Mouse (Mus musculus) MEL (cell line): ENCODE data around the gene Lsmem1. TPM values are rescaled to one million over a fixed set of nuclear protein-coding genes. Genes with fewer than 3 reads are reported as not detected.

ENCODE experiments used
- DNase-seq: peaks from one replicate; pipeline ENCODE4 v3.0.0; 2011; ENCODE audit warnings: low read depth, low spot score
- H3K27ac ChIP-seq: 2 replicates; pipeline ENCODE4 v1.5.1; 2012; ENCODE audit warnings: low read depth, mild to moderate bottlenecking, control low read depth, low read length, moderate library complexity; ENCODE audit not compliant: control insufficient read depth
- H3K27me3 ChIP-seq, 2 experiments: fragments of 150-350 bp in 1 of 2; sonication (generic) in 1 of 2; 2 replicates each; pipeline ENCODE4 v1.6.1; 2012; ENCODE audit warnings: low read length in 2 of 2, mild to moderate bottlenecking in 2 of 2, improper control_type of control experiment in 1 of 2, moderate library complexity in 1 of 2; ENCODE audit not compliant: insufficient read depth in 2 of 2, control insufficient read depth in 1 of 2
- H3K36me3 ChIP-seq, 2 experiments: 2 replicates each; pipeline ENCODE4 v1.6.1; 2012 to 2014; ENCODE audit warnings: low read length in 2 of 2, improper control_type of control experiment in 1 of 2, inconsistent platforms in 1 of 2, mild to moderate bottlenecking in 1 of 2; ENCODE audit not compliant: insufficient read depth in 2 of 2, control insufficient read depth in 1 of 2
- H3K4me1 ChIP-seq, 2 experiments: fragments of 150-350 bp in 1 of 2; sonication (generic) in 1 of 2; 2 replicates each; pipeline ENCODE4 v1.6.1; 2012; ENCODE audit warnings: low read length in 2 of 2, improper control_type of control experiment in 1 of 2, mild to moderate bottlenecking in 1 of 2; ENCODE audit not compliant: insufficient read depth in 2 of 2, control insufficient read depth in 1 of 2
- H3K4me3 ChIP-seq, 2 experiments: fragments of 150-350 bp in 1 of 2; sonication (generic) in 1 of 2; 2 replicates each; pipeline ENCODE4 v1.5.1; 2012; ENCODE audit warnings: low read depth in 2 of 2, low read length in 2 of 2, mild to moderate bottlenecking in 2 of 2, moderate library complexity in 2 of 2, control low read depth in 1 of 2, improper control_type of control experiment in 1 of 2; ENCODE audit not compliant: control insufficient read depth in 1 of 2, insufficient read depth in 1 of 2
- H3K79me2 ChIP-seq: 2 replicates; pipeline ENCODE4 v1.6.1; 2012; ENCODE audit warnings: mild to moderate bottlenecking, low read length, moderate library complexity; ENCODE audit not compliant: control insufficient read depth, poor library complexity, insufficient read depth
- H3K9ac ChIP-seq: 2 replicates; pipeline ENCODE4 v1.6.1; 2012; ENCODE audit warnings: low read depth, mild to moderate bottlenecking, control low read depth, low read length, moderate library complexity; ENCODE audit not compliant: control insufficient read depth, poor library complexity, severe bottlenecking
- H3K9me3 ChIP-seq: fragments of 150-350 bp; sonication (generic); replicated peaks from 2 replicates; pipeline ENCODE4 v1.6.1; 2012; ENCODE audit warnings: mild to moderate bottlenecking, low read length, improper control_type of control experiment, moderate library complexity; ENCODE audit not compliant: insufficient read depth
- BHLHE40 ChIP-seq: IDR thresholded peaks from 2 replicates; pipeline ENCODE4 v1.6.1; 2012; ENCODE audit warnings: low read depth, mild to moderate bottlenecking, inconsistent platforms, low read length, improper control_type of control experiment, borderline replicate concordance
- CHD1 ChIP-seq: IDR thresholded peaks from 2 replicates; pipeline ENCODE4 v1.6.1; 2012; ENCODE audit warnings: low read depth, mild to moderate bottlenecking, inconsistent platforms, low read length, improper control_type of control experiment
- CTCF ChIP-seq, 3 experiments: IDR thresholded peaks in 2 of 3; conservative IDR thresholded peaks in 1 of 3; 2 replicates each; pipeline ENCODE4 v1.5.1; 2011 to 2012; ENCODE audit warnings: low read length in 3 of 3, low read depth in 2 of 3, mild to moderate bottlenecking in 2 of 3, improper control_type of control experiment in 1 of 3, inconsistent platforms in 1 of 3, mixed read lengths in 1 of 3, moderate library complexity in 1 of 3; ENCODE audit not compliant: control insufficient read depth in 1 of 3, insufficient read depth in 1 of 3, poor library complexity in 1 of 3, severe bottlenecking in 1 of 3
- E2F4 ChIP-seq: IDR thresholded peaks from 2 replicates; pipeline ENCODE4 v1.6.1; 2011; ENCODE audit warnings: low read depth, low read length, improper control_type of control experiment, borderline replicate concordance
- ELF1 ChIP-seq: IDR thresholded peaks from 2 replicates; pipeline ENCODE4 v1.6.1; 2014; ENCODE audit warnings: low read depth, mild to moderate bottlenecking, inconsistent platforms, low read length, improper control_type of control experiment, moderate library complexity
- EP300 ChIP-seq, 2 experiments: IDR thresholded peaks; 2 replicates each; pipeline ENCODE4 v1.6.1; 2011; ENCODE audit warnings: improper control_type of control experiment in 2 of 2, low read length in 2 of 2, low read depth in 1 of 2, mild to moderate bottlenecking in 1 of 2
- ETS1 ChIP-seq: IDR thresholded peaks from 2 replicates; pipeline ENCODE4 v1.6.1; 2012; ENCODE audit warnings: low read depth, mild to moderate bottlenecking, inconsistent platforms, low read length, improper control_type of control experiment, moderate library complexity
- GATA1 ChIP-seq: IDR thresholded peaks from 2 replicates; pipeline ENCODE4 v1.6.1; 2011; ENCODE audit warnings: low read depth, low read length, improper control_type of control experiment
- HCFC1 ChIP-seq: IDR thresholded peaks from 2 replicates; pipeline ENCODE4 v1.6.1; 2012; ENCODE audit warnings: low read depth, mild to moderate bottlenecking, inconsistent platforms, low read length, improper control_type of control experiment, moderate library complexity
- JUND ChIP-seq: IDR thresholded peaks from 2 replicates; pipeline ENCODE4 v1.6.1; 2011; ENCODE audit warnings: low read depth, mild to moderate bottlenecking, improper control_type of control experiment, low read length
- KAT2A ChIP-seq: conservative IDR thresholded peaks from 2 replicates; pipeline ENCODE4 v1.6.1; 2012; ENCODE audit warnings: low read depth, low read length, improper control_type of control experiment, inconsistent platforms
- MAFK ChIP-seq: IDR thresholded peaks from 2 replicates; pipeline ENCODE4 v1.6.1; 2011; ENCODE audit warnings: low read depth, mild to moderate bottlenecking, low read length, improper control_type of control experiment, borderline replicate concordance
- MAX ChIP-seq: IDR thresholded peaks from 2 replicates; pipeline ENCODE4 v1.6.1; 2011; ENCODE audit warnings: low read length, improper control_type of control experiment
- MAZ ChIP-seq: IDR thresholded peaks from 2 replicates; pipeline ENCODE4 v1.6.1; 2012; ENCODE audit warnings: low read depth, mild to moderate bottlenecking, inconsistent platforms, low read length, improper control_type of control experiment
- MEF2A ChIP-seq: IDR thresholded peaks from 2 replicates; pipeline ENCODE4 v1.6.1; 2014; ENCODE audit warnings: low read depth, mild to moderate bottlenecking, inconsistent platforms, low read length, improper control_type of control experiment; ENCODE audit not compliant: poor library complexity, insufficient replicate concordance, severe bottlenecking; ENCODE audit errors: extremely low read depth
- MXI1 ChIP-seq: IDR thresholded peaks from 2 replicates; pipeline ENCODE4 v1.6.1; 2011; ENCODE audit warnings: mild to moderate bottlenecking, low read depth, low read length, improper control_type of control experiment
- MYB ChIP-seq: IDR thresholded peaks from 2 replicates; pipeline ENCODE4 v1.6.1; 2011; ENCODE audit warnings: mild to moderate bottlenecking, low read depth, low read length, improper control_type of control experiment
- MYC ChIP-seq: IDR thresholded peaks from 2 replicates; pipeline ENCODE4 v1.6.1; 2011; ENCODE audit warnings: low read depth, mild to moderate bottlenecking, low read length, improper control_type of control experiment, moderate library complexity
- NELFE ChIP-seq: IDR thresholded peaks from 2 replicates; pipeline ENCODE4 v1.6.1; 2011; ENCODE audit warnings: low read depth, low read length, improper control_type of control experiment
- NRF1 ChIP-seq: IDR thresholded peaks from 2 replicates; pipeline ENCODE4 v1.6.1; 2014; ENCODE audit warnings: low read depth, mild to moderate bottlenecking, inconsistent platforms, low read length, improper control_type of control experiment, moderate library complexity; ENCODE audit not compliant: poor library complexity, insufficient read depth, severe bottlenecking
- POLR2A ChIP-seq, 2 experiments: IDR thresholded peaks; 2 replicates each; pipeline ENCODE4 v1.6.1; 2011 to 2012; ENCODE audit warnings: low read length in 2 of 2, mild to moderate bottlenecking in 2 of 2, control low read depth in 1 of 2, improper control_type of control experiment in 1 of 2, low read depth in 1 of 2, moderate library complexity in 1 of 2; ENCODE audit not compliant: control insufficient read depth in 1 of 2, insufficient read depth in 1 of 2, poor library complexity in 1 of 2
- POLR2AphosphoS2 ChIP-seq: IDR thresholded peaks from 2 replicates; pipeline ENCODE4 v1.6.1; 2011; ENCODE audit warnings: low read length, improper control_type of control experiment
- POLR2AphosphoS5 ChIP-seq: IDR thresholded peaks from 2 replicates; pipeline ENCODE4 v1.6.1; 2012; ENCODE audit warnings: low read depth, borderline replicate concordance, mild to moderate bottlenecking, inconsistent platforms, low read length, moderate library complexity, mixed read lengths
- RAD21 ChIP-seq: IDR thresholded peaks from 2 replicates; pipeline ENCODE4 v1.6.1; 2011; ENCODE audit warnings: mild to moderate bottlenecking, low read depth, low read length, improper control_type of control experiment
- RCOR1 ChIP-seq: IDR thresholded peaks from 2 replicates; pipeline ENCODE4 v1.6.1; 2012; ENCODE audit warnings: low read depth, mild to moderate bottlenecking, inconsistent platforms, low read length, improper control_type of control experiment
- SIN3A ChIP-seq: IDR thresholded peaks from 2 replicates; pipeline ENCODE4 v1.6.1; 2012; ENCODE audit warnings: low read length, improper control_type of control experiment, inconsistent platforms
- SMC3 ChIP-seq: IDR thresholded peaks from 2 replicates; pipeline ENCODE4 v1.6.1; 2011; ENCODE audit warnings: low read depth, low read length, improper control_type of control experiment
- TAL1 ChIP-seq: IDR thresholded peaks from 2 replicates; pipeline ENCODE4 v1.6.1; 2012; ENCODE audit warnings: mild to moderate bottlenecking, inconsistent platforms, low read length, moderate library complexity, mixed read lengths
- TBP ChIP-seq: IDR thresholded peaks from 2 replicates; pipeline ENCODE4 v1.8.0; 2011; ENCODE audit warnings: low read depth, low read length, improper control_type of control experiment
- TCF12 ChIP-seq: IDR thresholded peaks from 2 replicates; pipeline ENCODE4 v1.6.1; 2014; ENCODE audit warnings: low read depth, mild to moderate bottlenecking, inconsistent platforms, low read length, improper control_type of control experiment, moderate library complexity
- UBTF ChIP-seq: IDR thresholded peaks from 2 replicates; pipeline ENCODE4 v1.6.1; 2012; ENCODE audit warnings: low read depth, mild to moderate bottlenecking, inconsistent platforms, low read length, improper control_type of control experiment, moderate library complexity, borderline replicate concordance; ENCODE audit not compliant: insufficient read depth
- USF1 ChIP-seq: IDR thresholded peaks from 2 replicates; pipeline ENCODE4 v1.6.1; 2014; ENCODE audit warnings: low read depth, mild to moderate bottlenecking, inconsistent platforms, low read length, improper control_type of control experiment, moderate library complexity
- USF2 ChIP-seq, 2 experiments: IDR thresholded peaks; 2 replicates each; pipeline ENCODE4 v1.6.1; 2011 to 2012; ENCODE audit warnings: improper control_type of control experiment in 2 of 2, low read length in 2 of 2, borderline replicate concordance in 1 of 2, inconsistent platforms in 1 of 2, low read depth in 1 of 2, mild to moderate bottlenecking in 1 of 2; ENCODE audit not compliant: insufficient read depth in 1 of 2
- ZC3H11A ChIP-seq: IDR thresholded peaks from 2 replicates; pipeline ENCODE4 v1.6.1; 2012; ENCODE audit warnings: low read depth, mild to moderate bottlenecking, inconsistent platforms, low read length, improper control_type of control experiment
- ZKSCAN1 ChIP-seq: IDR thresholded peaks from 2 replicates; pipeline ENCODE4 v1.6.1; 2012; ENCODE audit warnings: low read depth, mild to moderate bottlenecking, inconsistent platforms, low read length, improper control_type of control experiment, moderate library complexity
- ZMIZ1 ChIP-seq: IDR thresholded peaks from 2 replicates; pipeline ENCODE4 v1.6.1; 2012; ENCODE audit warnings: low read depth, mild to moderate bottlenecking, inconsistent platforms, low read length, improper control_type of control experiment, moderate library complexity
- ZNF384 ChIP-seq: IDR thresholded peaks from 2 replicates; pipeline ENCODE4 v1.6.1; 2012; ENCODE audit warnings: low read depth, mild to moderate bottlenecking, inconsistent platforms, low read length, improper control_type of control experiment
- polyA plus RNA-seq, 2 experiments: library from polyadenylated mRNA; stranded (reverse) in 1 of 2; unstranded in 1 of 2; fragments of >175 nt in 1 of 2; fragments of >200 nt in 1 of 2; gene quantifications; 2 replicates each; pipeline versions ENCODE4 v1.2.1 to v1.2.4; 2012; ENCODE audit warnings: low replicate concordance in 2 of 2, low read depth in 1 of 2; ENCODE audit not compliant: insufficient read length in 2 of 2, insufficient read depth in 1 of 2, missing spikeins in 1 of 2
- total RNA-seq: library from RNA; depleted of rRNA; stranded (reverse); fragments of 300-350 nt; gene quantifications from 2 replicates; pipeline ENCODE4 v1.2.3, GENCODE M21; 2012; rRNA removed

The Lsmem1 gene
- total RNA-seq (not detected in 2 replicates), polyA plus RNA-seq (under 1 TPM in 1 of 2 experiments, not detected in 1; 0.14 TPM)

DNA sequence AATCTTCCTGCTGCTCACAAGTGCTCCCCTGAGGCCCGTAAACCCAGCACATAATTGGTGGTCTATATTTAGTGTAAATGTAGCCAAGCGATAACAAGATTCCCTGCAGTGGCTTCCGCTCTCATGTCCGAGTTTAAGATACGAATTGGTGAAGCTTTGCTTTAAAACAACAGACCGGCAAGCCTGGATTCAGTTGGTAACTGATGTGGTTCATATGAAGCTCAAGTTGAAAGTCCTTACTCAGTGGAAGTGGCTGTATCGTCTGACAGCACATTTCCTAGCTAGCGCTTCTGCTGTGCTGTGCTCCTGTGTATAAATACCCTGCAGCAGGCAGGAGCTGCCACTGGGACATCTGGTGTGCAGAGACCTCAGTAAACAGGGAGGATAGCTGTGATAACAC is at the start of gene Lsmem1:
Gene Lsmem1 (minus strand): TSS at position 189 of the 400 bp plus-strand sequence.
- no peak within 1 kb of the TSS for H3K27ac ChIP-seq
- peak within 1 kb of the TSS; percentile 20 to 42 for H3K4me3 ChIP-seq
- H3K27me3 ChIP-seq: no peaks in the 10 kb centered on the region
- peaks cover 2 to 16% of the 10 kb centered on the region in 2 experiments for H3K36me3 ChIP-seq
- DNase-seq: peak; percentile 61
- H3K9ac ChIP-seq: no peak within 1 kb of the TSS
- H3K9me3 ChIP-seq: no peaks in the 10 kb centered on the region
- H3K4me1 ChIP-seq: no peaks in the 10 kb centered on the region
- H3K79me2 ChIP-seq: no peaks in the 10 kb centered on the region
- TF ChIP-seq CHD1 (no peak), E2F4 (no peak), MEF2A (0 out of 2 replicates have a peak, but pooled peaks have one; percentile 41), USF1 (no peak), ETS1 (peak; percentile 33; the same call in 1 of the 2 replicates), MAX (no peak), ZC3H11A (no peak), ZNF384 (no peak), ZMIZ1 (no peak), HCFC1 (no peak), MYC (no peak), KAT2A (no peak), POLR2AphosphoS2 (no peak), JUND (no peak), MXI1 (no peak), TAL1 (peak; percentile 43), TBP (no peak), MAZ (no peak), TCF12 (0 out of 2 replicates have a peak, but pooled peaks have one; percentile 12), SMC3 (no peak), MAFK (no peak), POLR2A (IDR thresholded peaks at IDR 0.05; ENCODE audit: control insufficient read depth in 1 of 2, insufficient read depth in 1 of 2, low read depth in 1 of 2, low read length in 2 of 2, poor library complexity in 1 of 2) (no peak), CTCF (IDR thresholded peaks at IDR 0.05 in 2 of 3, conservative IDR thresholded peaks at IDR 0.05 in 1 of 3; ENCODE audit: control insufficient read depth in 1 of 3, insufficient read depth in 1 of 3, low read depth in 2 of 3, low read length in 3 of 3, poor library complexity in 1 of 3, severe bottlenecking in 1 of 3) (no peak), MYB (no peak), NELFE (no peak), ELF1 (no peak), EP300 (IDR thresholded peaks at IDR 0.05; ENCODE audit: low read depth in 1 of 2, low read length in 2 of 2) (peak in 1 of 2 experiments; percentile 48; a peak in 2 of 4 replicates), RAD21 (no peak), RCOR1 (peak; percentile 71), BHLHE40 (no peak), ZKSCAN1 (no peak), GATA1 (peak; percentile 24; the same call in 1 of the 2 replicates), SIN3A (no peak), NRF1 (no peak), POLR2AphosphoS5 (no peak), UBTF (no peak), USF2 (IDR thresholded peaks at IDR 0.05; ENCODE audit: borderline replicate concordance in 1 of 2, insufficient read depth in 1 of 2, low read depth in 1 of 2, low read length in 2 of 2) (no peak)
